Mouse (Mus musculus): ENCODE data around the gene Tnrc18. TPM values are rescaled to one million over a fixed set of nuclear protein-coding genes. Genes with fewer than 3 reads are reported as not detected.

The Tnrc18 gene
- total RNA-seq, 2 experiments from 2014 or later: 36.2 to 37.1 TPM

Other genes with a start within 250 kb of the Tnrc18 start
- under 1 TPM in 1 of 2 experiments, not detected in 1; 0.27 TPM for gene Mmd2, start 208.9 kb downstream of the Tnrc18 start, total RNA-seq (2021)
- gene Wipi2, start 190.0 kb downstream of the Tnrc18 start, total RNA-seq (2021): 10 to 100 TPM; 26.3 to 29.4 TPM
- gene Slc29a4, start 125.2 kb downstream of the Tnrc18 start, total RNA-seq (2021): under 1 TPM; 0.29 to 0.37 TPM
- 1 to 10 TPM; 5.8 to 7.1 TPM for gene Fbxl18, start 77.8 kb upstream of the Tnrc18 start, total RNA-seq (2021)
- gene Actb, start 89.1 kb upstream of the Tnrc18 start, total RNA-seq (2021): 1,000 to 10,000 TPM in 1 of 2 experiments, 100 to 1,000 TPM in 1; 856 to 1,248 TPM
- 10 to 100 TPM; 52.2 to 72.9 TPM for gene Fscn1, start 142.7 kb upstream of the Tnrc18 start, total RNA-seq (2021)

Measured in gastrocnemius, postnatal 14 days (tissue).